Mouse (Mus musculus) small intestine, adult 2 months (tissue): ENCODE data around the gene Serpind1. TPM values are rescaled to one million over a fixed set of nuclear protein-coding genes. Genes with fewer than 3 reads are reported as not detected.

Experiments
- H3K27ac ChIP-seq: fragments of 200-500 bp; 2 replicates; pipeline ENCODE4 v1.5.1; 2012; ENCODE audit warnings: low read depth, low read length, control low read depth, inconsistent platforms; ENCODE audit not compliant: insufficient read depth
- H3K27me3 ChIP-seq: fragments of 200-500 bp; 2 replicates; pipeline ENCODE4 v1.6.1; 2012; ENCODE audit warnings: mild to moderate bottlenecking, moderate library complexity, low read length, inconsistent platforms; ENCODE audit not compliant: control insufficient read depth, insufficient read depth
- H3K36me3 ChIP-seq: fragments of 200-500 bp; 2 replicates; pipeline ENCODE4 v1.6.1; 2012; ENCODE audit warnings: mild to moderate bottlenecking, low read length, control low read depth, inconsistent platforms; ENCODE audit not compliant: control insufficient read depth, insufficient read depth
- H3K4me1 ChIP-seq: fragments of 200-500 bp; 2 replicates; pipeline ENCODE4 v1.6.1; 2012; ENCODE audit warnings: low read length, inconsistent platforms, mixed read lengths; ENCODE audit not compliant: control insufficient read depth, insufficient read depth, insufficient read length
- H3K4me3 ChIP-seq: fragments of 200-500 bp; 2 replicates; pipeline ENCODE4 v1.5.1; 2012; ENCODE audit warnings: low read depth, mild to moderate bottlenecking, control low read depth, inconsistent platforms, low read length, moderate library complexity
- CTCF ChIP-seq: fragments of 200-500 bp; IDR thresholded peaks from 2 replicates; pipeline ENCODE4 v1.5.1; 2012; ENCODE audit warnings: low read depth, mild to moderate bottlenecking, control low read depth, inconsistent platforms, low read length, moderate library complexity, mixed read lengths; ENCODE audit not compliant: insufficient replicate concordance, insufficient read length; ENCODE audit errors: extremely low read depth
- POLR2A ChIP-seq: fragments of 200-500 bp; IDR thresholded peaks from 2 replicates; pipeline ENCODE4 v1.6.1; 2012; ENCODE audit warnings: low read depth, mild to moderate bottlenecking, control low read depth, inconsistent platforms, low read length, moderate library complexity
- WGBS: fragments of 180-500 bp; shearing (Covaris S2); methylation state at CpG from one replicate; pipeline ENCODE4 v1.1.7; 2018; 5-methylcytosine and 5-hydroxymethylcytosine counted together
- polyA plus RNA-seq: library from polyadenylated mRNA; depleted of rRNA; stranded (reverse); fragments of >200 nt; gene quantifications from 2 replicates; pipeline ENCODE4 v1.2.3, GENCODE M21; 2012

The Serpind1 gene
- polyA plus RNA-seq, 1 experiment: not detected

- peaks cover 49% of the 10 kb centered on the region for H3K36me3 ChIP-seq
- WGBS: 91% methylated on average over 5 of the region's 5 CpGs
- no peak overlapping the region for H3K27ac ChIP-seq
- H3K4me1 ChIP-seq: no peaks in the 10 kb centered on the region
- H3K27me3 ChIP-seq: no peaks in the 10 kb centered on the region
- H3K4me3 ChIP-seq: no peak overlapping the region
- no peak for TF ChIP-seq POLR2A
- no peak for TF ChIP-seq CTCF
These were observed 23.7 kb upstream of the Serpind1 start for GRCm38 (mm10) chr16:17307461-17307860.

GRCm38 (mm10) chr16:17309036-17309435 is 22.1 kb upstream of the Serpind1 start:
- Histone ChIP-seq H3K27ac (no peak overlapping the region), H3K36me3 (peaks cover 46% of the 10 kb centered on the region), H3K27me3 (no peaks in the 10 kb centered on the region), H3K4me3 (no peak overlapping the region), H3K4me1 (no peaks in the 10 kb centered on the region)
- WGBS: 91% methylated on average over 10 of the region's 10 CpGs
- no peak for TF ChIP-seq CTCF
- TF ChIP-seq POLR2A: no peak

- Histone ChIP-seq H3K27me3 (no peaks in the 10 kb centered on the region), H3K4me3 (no peak overlapping the region), H3K36me3 (peaks cover 62% of the 10 kb centered on the region), H3K27ac (no peak overlapping the region), H3K4me1 (no peaks in the 10 kb centered on the region)
- no peak for TF ChIP-seq CTCF
- no peak for TF ChIP-seq POLR2A
- 95% methylated on average over 5 of the region's 5 CpGs for WGBS
These were observed 18.6 kb upstream of the Serpind1 start for GRCm38 (mm10) chr16:17312531-17312930.

- TF ChIP-seq POLR2A: no peak
- TF ChIP-seq CTCF: no peak
- no peak overlapping the region for H3K27ac ChIP-seq
- 93% methylated on average over 7 of the region's 7 CpGs for WGBS
- peaks cover 48% of the 10 kb centered on the region for H3K36me3 ChIP-seq
- no peaks in the 10 kb centered on the region for H3K27me3 ChIP-seq
- no peak overlapping the region for H3K4me3 ChIP-seq
- no peaks in the 10 kb centered on the region for H3K4me1 ChIP-seq
These were observed 14.6 kb upstream of the Serpind1 start for GRCm38 (mm10) chr16:17316554-17316953.

- Histone ChIP-seq H3K27me3 (no peaks in the 10 kb centered on the region), H3K4me1 (no peaks in the 10 kb centered on the region), H3K27ac (no peak overlapping the region), H3K4me3 (no peak overlapping the region), H3K36me3 (peaks cover 39% of the 10 kb centered on the region)
- WGBS: 57% methylated on average over 5 of the region's 5 CpGs
- no peak for TF ChIP-seq POLR2A
- TF ChIP-seq CTCF: no peak
These were observed 9.7 kb upstream of the Serpind1 start for GRCm38 (mm10) chr16:17321481-17321880.

GRCm38 (mm10) chr16:17324745-17325144 is 6.4 kb upstream of the Serpind1 start:
- Histone ChIP-seq H3K27me3 (no peaks in the 10 kb centered on the region), H3K27ac (no peak overlapping the region), H3K36me3 (peaks cover 26% of the 10 kb centered on the region), H3K4me1 (no peaks in the 10 kb centered on the region), H3K4me3 (no peak overlapping the region)
- 92% methylated on average over 5 of the region's 5 CpGs for WGBS
- TF ChIP-seq CTCF: no peak
- TF ChIP-seq POLR2A: no peak

- Histone ChIP-seq H3K27ac (no peak overlapping the region), H3K4me1 (no peaks in the 10 kb centered on the region), H3K27me3 (no peaks in the 10 kb centered on the region), H3K36me3 (peaks cover 27% of the 10 kb centered on the region), H3K4me3 (no peak overlapping the region)
- 95% methylated on average over 2 of the region's 2 CpGs for WGBS
- TF ChIP-seq CTCF (no peak), POLR2A (no peak)
These were observed 5.1 kb upstream of the Serpind1 start for GRCm38 (mm10) chr16:17326064-17326463.
